Mouse (Mus musculus) CH12.LX (cell line): ENCODE data around the gene Prph. TPM values are rescaled to one million over a fixed set of nuclear protein-coding genes. Genes with fewer than 3 reads are reported as not detected.

Source experiments
- DNase-seq: peaks from one replicate; pipeline ENCODE4 v3.0.0-alpha.2; 2013; ENCODE audit errors: extremely low read depth
- H3K27ac ChIP-seq: 2 replicates; pipeline ENCODE4 v1.5.1; 2012; ENCODE audit warnings: low read depth, mild to moderate bottlenecking, control low read depth, moderate library complexity; ENCODE audit not compliant: insufficient read depth
- H3K27me3 ChIP-seq: replicated peaks from 2 replicates; pipeline ENCODE3; 2012; ENCODE audit warnings: inconsistent platforms
- H3K36me3 ChIP-seq, 2 experiments: replicated peaks in 1 of 2; 2 replicates each; pipeline versions ENCODE3 to v1.6.1; 2012; ENCODE audit warnings: inconsistent platforms in 1 of 2, low read length in 1 of 2, mild to moderate bottlenecking in 1 of 2, mixed read lengths in 1 of 2, moderate library complexity in 1 of 2; ENCODE audit not compliant: control insufficient read depth in 1 of 2, insufficient read depth in 1 of 2
- H3K4me1 ChIP-seq, 2 experiments: 2 replicates each; pipeline ENCODE4 v1.6.1; 2012; ENCODE audit warnings: inconsistent platforms in 1 of 2, moderate library complexity in 1 of 2; ENCODE audit not compliant: insufficient read depth in 2 of 2, control insufficient read depth in 1 of 2
- H3K4me2 ChIP-seq: 2 replicates; pipeline ENCODE4 v1.6.1; 2012; ENCODE audit warnings: low read depth, mild to moderate bottlenecking, control low read depth; ENCODE audit not compliant: poor library complexity, insufficient read depth, severe bottlenecking
- H3K4me3 ChIP-seq, 3 experiments: fragments of 150-350 bp in 1 of 3; sonication (generic) in 1 of 3; replicated peaks in 1 of 3; 2 replicates each; pipeline versions ENCODE3 to v1.5.1; 2011 to 2012; ENCODE audit warnings: low read depth in 2 of 3, low read length in 2 of 3, mild to moderate bottlenecking in 2 of 3, moderate library complexity in 2 of 3, control low read depth in 1 of 3, improper control_type of control experiment in 1 of 3, inconsistent platforms in 1 of 3, mixed read lengths in 1 of 3; ENCODE audit not compliant: poor library complexity in 1 of 3
- H3K79me2 ChIP-seq: replicated peaks from 2 replicates; pipeline ENCODE4 v1.6.1; 2012; ENCODE audit warnings: mild to moderate bottlenecking, moderate library complexity; ENCODE audit not compliant: control insufficient read depth, poor library complexity, insufficient read depth, severe bottlenecking; ENCODE audit errors: extremely low read depth
- H3K9ac ChIP-seq: 2 replicates; pipeline ENCODE4 v1.6.1; 2012; ENCODE audit warnings: low read depth, mild to moderate bottlenecking, control low read depth, moderate library complexity; ENCODE audit not compliant: insufficient read depth
- H3K9me3 ChIP-seq: replicated peaks from 2 replicates; pipeline ENCODE3; 2012; ENCODE audit warnings: low read length, inconsistent platforms, mixed read lengths
- CHD1 ChIP-seq: IDR thresholded peaks from 2 replicates; pipeline ENCODE4 v1.6.1; 2012; ENCODE audit warnings: low read depth, low read length, improper control_type of control experiment, inconsistent platforms
- CHD2 ChIP-seq: IDR thresholded peaks from 2 replicates; pipeline ENCODE4 v1.6.1; 2011; ENCODE audit warnings: low read length, improper control_type of control experiment
- CTCF ChIP-seq, 2 experiments: IDR thresholded peaks in 1 of 2; conservative IDR thresholded peaks in 1 of 2; 2 replicates each; pipeline ENCODE4 v1.5.1; 2011 to 2012; ENCODE audit warnings: low read depth in 2 of 2, low read length in 2 of 2, improper control_type of control experiment in 1 of 2, inconsistent platforms in 1 of 2, mild to moderate bottlenecking in 1 of 2, moderate library complexity in 1 of 2
- ELF1 ChIP-seq: IDR thresholded peaks from 2 replicates; pipeline ENCODE4 v1.6.1; 2014; ENCODE audit warnings: low read depth, mild to moderate bottlenecking, inconsistent platforms, low read length, improper control_type of control experiment
- EP300 ChIP-seq: IDR thresholded peaks from 2 replicates; pipeline ENCODE4 v1.6.1; 2011; ENCODE audit warnings: low read length, improper control_type of control experiment
- ETS1 ChIP-seq: conservative IDR thresholded peaks from 2 replicates; pipeline ENCODE4 v1.6.1; 2012; ENCODE audit warnings: low read depth, mild to moderate bottlenecking, inconsistent platforms, low read length, improper control_type of control experiment, moderate library complexity
- GABPA ChIP-seq: IDR thresholded peaks from 2 replicates; pipeline ENCODE4 v1.6.1; 2012; ENCODE audit warnings: low read depth, low read length, improper control_type of control experiment, inconsistent platforms; ENCODE audit not compliant: insufficient replicate concordance
- HCFC1 ChIP-seq: IDR thresholded peaks from 2 replicates; pipeline ENCODE4 v1.6.1; 2012; ENCODE audit warnings: low read depth, mild to moderate bottlenecking, inconsistent platforms, low read length, improper control_type of control experiment
- JUND ChIP-seq: conservative IDR thresholded peaks from 2 replicates; pipeline ENCODE4 v1.6.1; 2011; ENCODE audit warnings: low read depth, low read length, improper control_type of control experiment
- KAT2A ChIP-seq: IDR thresholded peaks from 2 replicates; pipeline ENCODE4 v1.6.1; 2012; ENCODE audit warnings: low read length, improper control_type of control experiment, inconsistent platforms; ENCODE audit not compliant: insufficient replicate concordance
- MAZ ChIP-seq: IDR thresholded peaks from 2 replicates; pipeline ENCODE4 v1.6.1; 2012; ENCODE audit warnings: low read depth, mild to moderate bottlenecking, inconsistent platforms, low read length, improper control_type of control experiment, moderate library complexity
- MEF2A ChIP-seq: IDR thresholded peaks from 2 replicates; pipeline ENCODE4 v1.6.1; 2014; ENCODE audit warnings: low read depth, mild to moderate bottlenecking, inconsistent platforms, low read length, improper control_type of control experiment, borderline replicate concordance
- MXI1 ChIP-seq: IDR thresholded peaks from 2 replicates; pipeline ENCODE4 v1.6.1; 2011; ENCODE audit warnings: mild to moderate bottlenecking, low read depth, low read length, improper control_type of control experiment
- NELFE ChIP-seq: IDR thresholded peaks from 2 replicates; pipeline ENCODE4 v1.6.1; 2011; ENCODE audit warnings: low read depth, low read length, improper control_type of control experiment
- NRF1 ChIP-seq: IDR thresholded peaks from 2 replicates; pipeline ENCODE4 v1.6.1; 2014; ENCODE audit warnings: low read depth, mild to moderate bottlenecking, inconsistent platforms, low read length, improper control_type of control experiment, moderate library complexity
- POLR2A ChIP-seq: IDR thresholded peaks from 2 replicates; pipeline ENCODE4 v1.6.1; 2011; ENCODE audit warnings: low read depth, mild to moderate bottlenecking, improper control_type of control experiment, low read length
- POLR2AphosphoS2 ChIP-seq: IDR thresholded peaks from 2 replicates; pipeline ENCODE4 v1.6.1; 2011; ENCODE audit warnings: low read depth, low read length, improper control_type of control experiment
- RCOR1 ChIP-seq: conservative IDR thresholded peaks from 2 replicates; pipeline ENCODE4 v1.6.1; 2012; ENCODE audit warnings: low read depth, mild to moderate bottlenecking, inconsistent platforms, low read length, improper control_type of control experiment
- SIN3A ChIP-seq: IDR thresholded peaks from 2 replicates; pipeline ENCODE4 v1.6.1; 2012; ENCODE audit warnings: low read length, improper control_type of control experiment, inconsistent platforms
- SMC3 ChIP-seq: IDR thresholded peaks from 2 replicates; pipeline ENCODE4 v1.6.1; 2011; ENCODE audit warnings: low read depth, low read length, improper control_type of control experiment
- TBP ChIP-seq: conservative IDR thresholded peaks from 2 replicates; pipeline ENCODE4 v1.6.1; 2011; ENCODE audit warnings: low read depth, low read length, improper control_type of control experiment
- TCF12 ChIP-seq: IDR thresholded peaks from 2 replicates; pipeline ENCODE4 v1.6.1; 2014; ENCODE audit warnings: low read depth, mild to moderate bottlenecking, inconsistent platforms, low read length, improper control_type of control experiment
- USF1 ChIP-seq: IDR thresholded peaks from 2 replicates; pipeline ENCODE4 v1.6.1; 2014; ENCODE audit warnings: low read depth, mild to moderate bottlenecking, inconsistent platforms, low read length, improper control_type of control experiment
- ZC3H11A ChIP-seq: IDR thresholded peaks from 2 replicates; pipeline ENCODE4 v1.6.1; 2012; ENCODE audit warnings: low read depth, mild to moderate bottlenecking, inconsistent platforms, low read length, improper control_type of control experiment
- ZMIZ1 ChIP-seq: IDR thresholded peaks from 2 replicates; pipeline ENCODE4 v1.6.1; 2012; ENCODE audit warnings: low read depth, mild to moderate bottlenecking, inconsistent platforms, low read length, improper control_type of control experiment
- ZNF384 ChIP-seq: IDR thresholded peaks from 2 replicates; pipeline ENCODE4 v1.6.1; 2012; ENCODE audit warnings: low read depth, low read length, improper control_type of control experiment, inconsistent platforms
- dilution Hi-C: fragments of 300-500 bp; cut with MboI; formaldehyde crosslinking; loops from 2 replicates; pipeline ENCODE4 v1.14.3; 2020; ENCODE audit warnings: low sequenced_read_pairs; ENCODE audit not compliant: extremely low pct_unique_long_range_greater_than_20kb, extremely low pct_ligation_motif_present
- in situ Hi-C: fragments of 300-500 bp; cut with MboI; formaldehyde crosslinking; loops from 3 replicates; pipeline ENCODE4 v1.14.3; 2019; ENCODE audit warnings: low sequenced_read_pairs, low pct_ligation_motif_present, low pct_unique_long_range_greater_than_20kb, mixed read lengths
- polyA plus RNA-seq: library from polyadenylated mRNA; unstranded; fragments of >175 nt; gene quantifications from 2 replicates; pipeline ENCODE4 v1.2.1, GENCODE M21; 2012; ENCODE audit warnings: low read depth; ENCODE audit not compliant: insufficient read length
- total RNA-seq, 2 experiments: library from RNA; depleted of rRNA; stranded (reverse); fragments of 300-350 nt in 1 of 2; fragments of >200 nt in 1 of 2; gene quantifications; 2 replicates each; pipeline ENCODE4 v1.2.3; 2012 to 2014

Gene Prph
- total and polyA plus RNA-seq, 3 experiments = 0.12 TPM; not detected in 2

DNA sequence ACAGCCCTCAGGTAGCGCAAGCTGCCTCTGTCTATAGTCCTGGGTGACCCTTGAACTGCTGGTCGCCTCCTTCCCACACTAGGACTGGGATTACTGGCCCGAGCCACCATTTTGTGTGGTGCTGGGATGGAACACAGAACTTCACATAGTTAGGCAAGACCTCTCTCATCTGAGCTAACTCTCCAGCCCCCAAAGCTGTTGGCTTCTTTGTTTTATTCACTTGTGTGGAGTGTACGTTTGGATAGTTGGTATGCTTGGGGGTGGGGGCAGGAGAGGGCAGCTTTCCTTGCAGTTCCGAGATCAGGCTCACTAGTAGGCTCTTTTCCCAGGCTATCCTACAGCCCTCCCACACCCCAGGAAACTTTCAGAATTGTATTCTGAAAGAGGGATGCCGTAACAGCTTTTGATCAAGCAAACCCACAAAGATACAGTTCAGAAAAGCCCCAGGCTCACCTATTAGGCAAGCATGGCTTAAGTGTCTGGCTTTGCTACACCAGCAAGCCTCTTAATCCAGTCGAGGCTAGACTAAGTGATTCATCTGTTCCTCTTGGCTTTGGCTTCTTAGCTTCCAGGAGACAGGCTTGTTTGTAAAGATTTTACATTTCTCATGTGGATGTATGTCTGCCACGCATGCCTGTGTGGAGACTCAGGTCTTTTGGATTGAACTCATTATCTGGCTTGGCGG is 22.8 kb upstream of the Prph start:
- Histone ChIP-seq H3K4me2 (peak overlapping the region; percentile 80), H3K4me1 (peaks cover 4 to 32% of the 10 kb centered on the region in 2 experiments; a peak in 3 of 4 replicates), H3K27me3 (no peaks in the 10 kb centered on the region), H3K36me3 (peaks cover 27 to 40% of the 10 kb centered on the region in 2 experiments), H3K9me3 (no peaks in the 10 kb centered on the region), H3K27ac (no peak overlapping the region; the same call in 1 of the 2 replicates), H3K4me3 (peak overlapping the region; percentile 52 to 91 (median 58)), H3K79me2 (peaks cover 33% of the 10 kb centered on the region), H3K9ac (peak overlapping the region; percentile 78)
- dilution Hi-C loops = no loop called here
- in situ Hi-C loops = no loop called here
- no peak for DNase-seq
- TF ChIP-seq CHD2 (no peak), USF1 (no peak), KAT2A (no peak), ETS1 (no peak), EP300 (no peak), ZMIZ1 (0 out of 2 replicates have a peak, but pooled peaks have one; percentile 8), MXI1 (0 out of 2 replicates have a peak, but pooled peaks have one; percentile 36), POLR2AphosphoS2 (no peak), CHD1 (no peak), TCF12 (no peak), HCFC1 (no peak), MEF2A (no peak), MAZ (no peak), POLR2A (peak; percentile 25; the same call in 1 of the 2 replicates), SIN3A (no peak), ZNF384 (no peak; the same call in 1 of the 2 replicates), SMC3 (no peak), GABPA (no peak), CTCF (conservative IDR thresholded peaks at IDR 0.05 in 1 of 2, IDR thresholded peaks at IDR 0.05 in 1 of 2; ENCODE audit: low read depth in 2 of 2, low read length in 2 of 2) (no peak), NELFE (no peak), JUND (no peak), ZC3H11A (no peak), ELF1 (no peak), TBP (no peak), RCOR1 (no peak), NRF1 (no peak)
